Mouse (Mus musculus) midbrain, embryonic 14.5 days (tissue): ENCODE data around the gene Pip5kl1. TPM values are rescaled to one million over a fixed set of nuclear protein-coding genes. Genes with fewer than 3 reads are reported as not detected.

ENCODE experiments used
- ATAC-seq: fragments of 200-750 bp; cut with Nextera tagmentation; 2 replicates; pipeline ENCODE4 v1.8.0; 2017; ENCODE audit warnings: moderate number of reproducible peaks, moderate library complexity; ENCODE audit not compliant: low FRiP score, low TSS enrichment
- DNase-seq: peaks from one replicate; pipeline ENCODE4 v3.0.0-alpha.2; 2015
- H3K27ac ChIP-seq: fragments of 300-500 bp; sonication (generic); replicated peaks from 2 replicates; pipeline ENCODE4 v1.5.1; 2014; ENCODE audit warnings: mild to moderate bottlenecking, low read depth, low read length, moderate library complexity
- H3K27me3 ChIP-seq: fragments of 300-500 bp; sonication (generic); 2 replicates; pipeline ENCODE4 v1.6.1; 2014; ENCODE audit warnings: low read length, control low read depth, mixed read lengths; ENCODE audit not compliant: control insufficient read depth, insufficient read depth
- H3K36me3 ChIP-seq: fragments of 300-500 bp; sonication (generic); 2 replicates; pipeline ENCODE4 v1.6.1; 2014; ENCODE audit warnings: low read length, control low read depth; ENCODE audit not compliant: control insufficient read depth, insufficient read depth
- H3K4me1 ChIP-seq: fragments of 300-500 bp; sonication (generic); 2 replicates; pipeline ENCODE4 v1.6.1; 2014; ENCODE audit warnings: mild to moderate bottlenecking, antibody characterized with exemption, low read length, control low read depth; ENCODE audit not compliant: control insufficient read depth, insufficient read depth
- H3K4me2 ChIP-seq: fragments of 300-500 bp; sonication (generic); 2 replicates; pipeline ENCODE4 v1.6.1; 2014; ENCODE audit warnings: mild to moderate bottlenecking, low read length, moderate library complexity
- H3K4me3 ChIP-seq: fragments of 300-500 bp; sonication (generic); replicated peaks from 2 replicates; pipeline ENCODE4 v1.5.1; 2014; ENCODE audit warnings: low read depth, low read length
- H3K9ac ChIP-seq: fragments of 300-500 bp; sonication (generic); replicated peaks from 2 replicates; pipeline ENCODE4 v1.6.1; 2014; ENCODE audit warnings: mild to moderate bottlenecking, low read length, moderate library complexity
- H3K9me3 ChIP-seq: fragments of 300-500 bp; sonication (generic); 2 replicates; pipeline ENCODE4 v1.6.1; 2016; ENCODE audit warnings: low read length, control low read depth, mixed read lengths; ENCODE audit not compliant: control insufficient read depth
- WGBS: fragments of 180-500 bp; shearing (Covaris S2); extraction: QIAGEN DNeasy Blood & Tissue Kit; methylation state at CpG from one replicate; pipeline ENCODE4 v1.1.7; 2014; 5-methylcytosine and 5-hydroxymethylcytosine counted together
- polyA plus RNA-seq: library from polyadenylated mRNA; unstranded; fragments of >200 nt; fragmentation: Nextera tagmentation; extraction: Ambion mirVana; gene quantifications from 2 replicates; pipeline ENCODE4 v1.2.1, GENCODE M21; 2014

Gene Pip5kl1
- polyA plus RNA-seq, 1 experiment from 2014 or later, result 7.1 TPM

- Histone ChIP-seq H3K9ac (peak overlapping the region; percentile 91), H3K4me1 (peaks cover 47% of the 10 kb centered on the region), H3K36me3 (no peaks in the 10 kb centered on the region), H3K4me3 (peak overlapping the region; percentile 85), H3K27ac (peak overlapping the region; percentile 88), H3K27me3 (no peaks in the 10 kb centered on the region), H3K9me3 (no peaks in the 10 kb centered on the region), H3K4me2 (peak overlapping the region; percentile 86)
- under 1% methylated on average over 54 of the region's 56 CpGs for WGBS
- DNase-seq (peak; percentile 68), ATAC-seq (no peak; the same call in 1 of the 2 replicates)
Observed at GRCm38 (mm10) chr2:32535501-32535991, 39.1 kb upstream of the Pip5kl1 start.

DNA sequence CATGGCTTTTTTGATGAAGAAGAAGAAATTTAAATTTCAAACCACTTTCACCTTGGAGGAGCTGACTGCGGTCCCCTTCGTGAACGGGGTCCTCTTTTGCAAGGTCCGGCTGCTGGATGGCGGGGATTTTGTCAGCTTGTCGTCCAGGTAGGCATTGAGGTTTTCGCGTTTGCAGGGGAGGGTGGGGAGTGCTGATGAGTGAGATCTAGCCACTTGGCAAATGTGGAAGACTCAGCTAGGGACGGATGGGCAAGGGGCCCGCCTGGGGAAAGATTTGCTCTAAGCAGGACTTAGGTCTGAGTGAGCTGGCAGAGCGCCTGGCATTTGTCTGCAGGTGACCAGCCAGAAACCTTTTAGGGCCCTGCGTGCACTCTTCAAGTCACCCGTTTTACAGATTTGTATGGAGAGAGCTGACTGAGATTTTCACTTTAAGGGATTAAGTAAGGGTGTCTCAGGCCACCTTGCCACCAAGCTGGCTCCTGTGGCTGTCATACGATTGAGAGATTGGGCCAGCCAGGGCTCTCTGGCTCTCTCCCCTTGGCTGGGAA is 38.4 kb upstream of the Pip5kl1 start:
- Histone ChIP-seq H3K27ac (peak overlapping the region; percentile 49; the same call in 1 of the 2 replicates), H3K4me2 (peak overlapping the region; percentile 86), H3K4me3 (peak overlapping the region; percentile 85), H3K4me1 (peaks cover 47% of the 10 kb centered on the region), H3K27me3 (no peaks in the 10 kb centered on the region), H3K36me3 (no peaks in the 10 kb centered on the region), H3K9me3 (no peaks in the 10 kb centered on the region), H3K9ac (peak overlapping the region; percentile 91)
- ATAC-seq (no peak), DNase-seq (peak; percentile 46)
- WGBS, result under 1% methylated on average over 14 of the region's 14 CpGs

DNA sequence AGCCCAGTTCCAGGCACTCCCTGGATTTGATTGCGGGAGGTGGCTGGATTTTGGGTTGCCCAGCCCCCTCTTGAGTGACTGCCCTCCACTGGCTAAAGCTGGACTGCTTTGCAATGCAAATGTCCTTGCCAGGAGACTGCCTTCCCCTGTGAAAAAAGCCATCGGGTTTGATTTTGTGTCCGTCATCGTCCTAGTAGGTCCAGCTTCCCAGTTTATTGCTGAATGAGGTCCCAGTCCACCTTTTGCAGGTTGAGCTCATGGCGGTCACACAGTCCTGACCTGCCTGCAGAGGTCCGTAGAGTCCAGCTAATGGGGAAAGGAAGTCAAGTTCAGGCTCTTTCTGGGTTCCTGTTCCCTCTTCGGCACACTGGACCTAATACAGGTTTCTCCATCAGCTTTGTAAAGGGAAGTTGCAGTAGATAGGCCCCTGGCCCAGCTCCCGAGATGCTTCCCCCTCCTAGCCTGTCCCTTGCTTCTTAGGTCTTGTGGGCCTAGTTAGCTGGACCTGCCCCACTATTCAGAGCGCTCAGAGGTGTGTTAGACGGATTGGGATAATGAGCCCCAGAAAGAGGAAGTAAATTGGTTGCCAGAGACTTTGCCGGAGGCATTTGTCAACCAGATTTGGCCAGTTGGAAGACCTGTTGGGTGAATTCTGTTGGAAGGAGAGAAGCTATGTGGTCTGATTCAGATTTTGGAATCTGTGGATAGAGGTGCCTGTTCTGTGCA is 37.8 kb upstream of the Pip5kl1 start:
- H3K27me3 ChIP-seq, result no peaks in the 10 kb centered on the region
- H3K4me2 ChIP-seq, result peak overlapping the region; percentile 86
- no peaks in the 10 kb centered on the region for H3K9me3 ChIP-seq
- no peaks in the 10 kb centered on the region for H3K36me3 ChIP-seq
- 4% methylated on average over 11 of the region's 11 CpGs for WGBS
- peak overlapping the region; percentile 49; the same call in 1 of the 2 replicates for H3K27ac ChIP-seq
- ATAC-seq (no peak), DNase-seq (peak; percentile 62)
- peaks cover 47% of the 10 kb centered on the region for H3K4me1 ChIP-seq
- peak overlapping the region; percentile 85 for H3K4me3 ChIP-seq
- peak overlapping the region; percentile 91 for H3K9ac ChIP-seq

- Histone ChIP-seq H3K9me3 (no peaks in the 10 kb centered on the region), H3K9ac (peak overlapping the region; percentile 91), H3K36me3 (no peaks in the 10 kb centered on the region), H3K4me2 (peak overlapping the region; percentile 86), H3K4me3 (peak overlapping the region; percentile 85), H3K27ac (peak overlapping the region; percentile 49; the same call in 1 of the 2 replicates), H3K27me3 (no peaks in the 10 kb centered on the region), H3K4me1 (peaks cover 47% of the 10 kb centered on the region)
- DNase-seq, result peak; percentile 29
- WGBS, result 10% methylated on average over 9 of the region's 9 CpGs
- ATAC-seq, result no peak
Observed at GRCm38 (mm10) chr2:32537360-32537905, 37.2 kb upstream of the Pip5kl1 start.

DNA sequence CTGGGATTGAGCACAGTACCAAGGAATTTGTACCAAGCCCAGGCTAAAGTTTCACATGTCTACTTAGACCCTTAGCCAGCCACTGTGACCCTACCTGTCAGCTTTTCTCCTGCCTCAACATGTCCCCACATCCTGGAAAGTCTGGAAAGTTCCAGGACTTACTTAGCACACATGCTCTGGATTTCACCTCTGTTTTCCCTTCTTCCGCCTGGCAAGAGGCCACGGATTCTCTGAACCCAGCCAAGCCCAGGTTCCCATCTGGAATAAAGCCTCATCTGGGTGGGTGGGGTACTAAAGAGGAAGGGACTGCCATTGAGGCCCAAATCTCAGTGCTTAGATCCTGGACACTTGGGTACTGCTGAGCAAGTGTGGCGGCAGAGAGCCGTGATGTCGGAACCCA is 36.7 kb upstream of the Pip5kl1 start:
- peak overlapping the region; percentile 86 for H3K4me2 ChIP-seq
- no peak overlapping the region; the same call in 1 of the 2 replicates for H3K9ac ChIP-seq
- ATAC-seq, result no peak
- no peaks in the 10 kb centered on the region for H3K36me3 ChIP-seq
- H3K4me3 ChIP-seq, result peak overlapping the region; percentile 85
- H3K27ac ChIP-seq, result no peak overlapping the region
- DNase-seq, result no peak
- H3K9me3 ChIP-seq, result no peaks in the 10 kb centered on the region
- 77% methylated on average over 5 of the region's 5 CpGs for WGBS
- no peaks in the 10 kb centered on the region for H3K27me3 ChIP-seq
- H3K4me1 ChIP-seq, result peaks cover 47% of the 10 kb centered on the region

- peak overlapping the region; percentile 86 for H3K4me2 ChIP-seq
- H3K9ac ChIP-seq, result no peak overlapping the region; the same call in 1 of the 2 replicates
- H3K4me3 ChIP-seq, result 0 out of 2 replicates have a peak overlapping the region, but pooled peaks have one; percentile 7
- no peaks in the 10 kb centered on the region for H3K9me3 ChIP-seq
- H3K4me1 ChIP-seq, result peaks cover 47% of the 10 kb centered on the region
- H3K36me3 ChIP-seq, result no peaks in the 10 kb centered on the region
- 62% methylated on average over 4 of the region's 4 CpGs for WGBS
- ATAC-seq, result no peak
- DNase-seq, result no peak
- no peak overlapping the region for H3K27ac ChIP-seq
- H3K27me3 ChIP-seq, result no peaks in the 10 kb centered on the region
Observed at GRCm38 (mm10) chr2:32538461-32538860, 36.1 kb upstream of the Pip5kl1 start.

DNA sequence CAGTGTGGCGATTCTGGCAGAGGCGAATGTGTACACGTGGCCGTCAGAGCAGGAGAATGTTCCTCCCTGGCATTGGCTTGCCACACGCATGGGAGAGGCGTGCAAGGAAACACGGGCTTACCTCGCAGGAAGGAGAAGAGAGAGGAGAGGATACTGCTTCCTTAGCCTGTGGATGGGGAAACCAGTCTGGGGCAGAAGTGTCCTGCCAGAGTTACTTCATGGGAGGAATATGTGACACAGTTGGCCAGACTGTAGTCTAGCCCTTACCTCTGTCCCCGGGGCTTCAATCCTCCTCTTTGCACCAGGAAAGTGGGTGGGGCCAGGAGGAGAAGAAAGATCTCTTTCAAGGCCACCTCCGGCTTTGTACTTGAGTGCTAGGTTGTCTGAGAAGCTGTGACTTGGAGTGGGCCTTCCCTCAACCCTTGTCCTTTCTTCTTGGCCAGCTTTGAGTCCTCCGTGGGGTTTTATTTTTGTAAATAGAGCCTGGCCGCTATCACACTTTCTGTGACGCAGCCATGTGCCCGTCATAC is 35.1 kb upstream of the Pip5kl1 start:
- peak overlapping the region; percentile 86; the same call in 1 of the 2 replicates for H3K4me2 ChIP-seq
- H3K4me1 ChIP-seq, result peaks cover 41% of the 10 kb centered on the region

GRCm38 (mm10) chr2:32541333-32541908 is 33.2 kb upstream of the Pip5kl1 start:
- Histone ChIP-seq H3K4me2 (no peak overlapping the region), H3K4me3 (no peak overlapping the region), H3K27me3 (no peaks in the 10 kb centered on the region), H3K9ac (no peak overlapping the region), H3K9me3 (no peaks in the 10 kb centered on the region), H3K4me1 (peaks cover 35% of the 10 kb centered on the region), H3K36me3 (no peaks in the 10 kb centered on the region), H3K27ac (no peak overlapping the region)
- no peak for DNase-seq
- ATAC-seq, result no peak
- WGBS, result 98% methylated on average over 2 of the region's 2 CpGs

More for the DNA sequence above, 35.1 kb upstream of the Pip5kl1 start:
- Histone ChIP-seq H3K36me3 (no peaks in the 10 kb centered on the region), H3K4me3 (no peak overlapping the region), H3K9ac (no peak overlapping the region), H3K27me3 (no peaks in the 10 kb centered on the region), H3K27ac (no peak overlapping the region), H3K9me3 (no peaks in the 10 kb centered on the region)
- DNase-seq (no peak), ATAC-seq (no peak)
- 82% methylated on average over 14 of the region's 14 CpGs for WGBS
